Mouse (Mus musculus) hindlimb bud, embryonic 11.5 days (tissue): ENCODE data around the gene Prkcz.

Experiments
- DNase-seq: peaks from one replicate; pipeline ENCODE4 v3.0.0-alpha.2; 2012; ENCODE audit warnings: low read depth, low spot score; ENCODE audit errors: extremely low spot score

Gene Prkcz

GRCm38 (mm10) chr4:155222841-155223593 lies 138.1 kb downstream of the Prkcz start:
- DNase-seq = peak; percentile 79

- no peak for DNase-seq
Measured at GRCm38 (mm10) chr4:155222552-155222840, 138.7 kb downstream of the Prkcz start, which contains the start of gene Ski. Ski (minus strand) TSS chr4:155222592.

- DNase-seq = no peak
Measured at GRCm38 (mm10) chr4:155221599-155222551, 139.3 kb downstream of the Prkcz start.

- no peak for DNase-seq
Measured at GRCm38 (mm10) chr4:155221106-155221505, 140.1 kb downstream of the Prkcz start.

- no peak for DNase-seq
Measured at GRCm38 (mm10) chr4:155220213-155221100, 140.7 kb downstream of the Prkcz start.

GRCm38 (mm10) chr4:155219271-155220212 lies 141.6 kb downstream of the Prkcz start:
- DNase-seq = no peak

- DNase-seq = no peak
Measured at GRCm38 (mm10) chr4:155218104-155218732, 142.9 kb downstream of the Prkcz start.

- DNase-seq = no peak
Measured at GRCm38 (mm10) chr4:155217241-155218103, 143.7 kb downstream of the Prkcz start.

GRCm38 (mm10) chr4:155215773-155216630 lies 145.2 kb downstream of the Prkcz start:
- DNase-seq = no peak

- no peak for DNase-seq
Measured at GRCm38 (mm10) chr4:155215203-155215602, 146.0 kb downstream of the Prkcz start.

GRCm38 (mm10) chr4:155214793-155215192 lies 146.4 kb downstream of the Prkcz start:
- no peak for DNase-seq

GRCm38 (mm10) chr4:155214188-155214587 lies 147.0 kb downstream of the Prkcz start:
- DNase-seq = no peak

- no peak for DNase-seq
Measured at GRCm38 (mm10) chr4:155213752-155214054, 147.5 kb downstream of the Prkcz start.

GRCm38 (mm10) chr4:155213052-155213751 lies 148.0 kb downstream of the Prkcz start:
- DNase-seq = no peak
